Mouse (Mus musculus) spleen, adult 2 months (tissue): Measurements from ENCODE around the gene Il11ra1. TPM values are rescaled to one million over a fixed set of nuclear protein-coding genes. Genes with fewer than 3 reads are reported as not detected.

Source experiments
- DNase-seq, 2 experiments: peaks; one replicate each; pipeline versions ENCODE4 v3.0.0 to v3.0.0-alpha.2; 2012 to 2021; ENCODE audit warnings: low spot score in 2 of 2, low read depth in 1 of 2
- H3K27ac ChIP-seq: fragments of 200-500 bp; 2 replicates; pipeline ENCODE4 v1.5.1; 2012; ENCODE audit warnings: low read length, inconsistent platforms; ENCODE audit not compliant: insufficient read depth
- H3K27me3 ChIP-seq: fragments of 200-500 bp; 2 replicates; pipeline ENCODE4 v1.6.1; 2012; ENCODE audit warnings: mild to moderate bottlenecking, moderate library complexity, low read length, inconsistent platforms; ENCODE audit not compliant: control insufficient read depth, insufficient read depth
- H3K36me3 ChIP-seq: fragments of 200-500 bp; 2 replicates; pipeline ENCODE4 v1.6.1; 2012; ENCODE audit warnings: mild to moderate bottlenecking, low read length, inconsistent platforms; ENCODE audit not compliant: control insufficient read depth, insufficient read depth
- H3K4me1 ChIP-seq: fragments of 200-500 bp; 2 replicates; pipeline ENCODE4 v1.6.1; 2011; ENCODE audit warnings: inconsistent platforms; ENCODE audit not compliant: control insufficient read depth, insufficient read depth, insufficient read length
- H3K4me3 ChIP-seq: fragments of 200-500 bp; 2 replicates; pipeline ENCODE4 v1.5.1; 2011; ENCODE audit warnings: mild to moderate bottlenecking, inconsistent platforms; ENCODE audit not compliant: insufficient read depth, insufficient read length; ENCODE audit errors: extremely low read depth
- CTCF ChIP-seq: fragments of 200-500 bp; IDR thresholded peaks from 2 replicates; pipeline ENCODE4 v1.5.1; 2011; ENCODE audit warnings: mild to moderate bottlenecking, inconsistent platforms; ENCODE audit not compliant: insufficient read depth, insufficient read length, insufficient replicate concordance; ENCODE audit errors: extremely low read depth
- POLR2A ChIP-seq: fragments of 200-500 bp; IDR thresholded peaks from 2 replicates; pipeline ENCODE4 v1.6.1; 2011; ENCODE audit warnings: low read depth, low read length, inconsistent platforms
- WGBS: fragments of 180-500 bp; shearing (Covaris S2); methylation state at CpG from one replicate; pipeline ENCODE4 v1.1.7; 2018; 5-methylcytosine and 5-hydroxymethylcytosine counted together
- polyA plus RNA-seq: library from polyadenylated mRNA; depleted of rRNA; stranded (reverse); fragments of >200 nt; gene quantifications from 2 replicates; pipeline ENCODE4 v1.2.3, GENCODE M21; 2012

Gene Il11ra1
- polyA plus RNA-seq, 1 experiment: 52.1 TPM

DNA sequence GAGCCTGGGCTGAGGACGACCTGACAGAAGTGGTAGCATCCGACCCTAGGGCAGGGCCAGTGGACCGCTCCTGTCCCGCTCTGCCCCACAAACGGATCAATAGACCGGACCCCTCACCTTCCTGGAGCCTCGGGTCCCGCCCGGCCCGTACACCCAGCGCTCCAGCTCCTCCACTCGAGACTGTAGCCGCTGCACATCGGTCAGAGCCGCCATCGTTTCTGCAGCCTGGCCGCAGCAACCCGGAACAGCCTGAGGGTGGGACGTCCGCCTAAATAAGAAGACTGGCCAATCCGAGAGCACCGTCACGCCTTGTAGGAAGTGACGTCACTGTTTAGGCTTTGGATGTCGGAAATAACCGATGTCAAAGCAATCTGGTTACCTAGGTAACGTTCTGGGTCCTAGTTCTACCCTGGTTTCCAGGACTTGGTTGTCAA is 23.1 kb downstream of the Il11ra1 start, which contains the start of gene Dctn3:
Gene Dctn3, minus strand, starts transcription at position 253 of the 434 bp plus-strand sequence.
- Histone ChIP-seq H3K4me1 (peaks cover 7% of the 10 kb centered on the region; the same call in 1 of the 2 replicates), H3K27ac (no peak within 1 kb of the TSS), H3K27me3 (peaks cover 15% of the 10 kb centered on the region), H3K36me3 (peaks cover 12% of the 10 kb centered on the region), H3K4me3 (peak within 1 kb of the TSS; percentile 93)
- DNase-seq: peak; percentile 79 to 93
- TF ChIP-seq CTCF: no peak
- peak; percentile 78 for TF ChIP-seq POLR2A
- under 1% methylated on average over 27 of the region's 27 CpGs for WGBS

DNA sequence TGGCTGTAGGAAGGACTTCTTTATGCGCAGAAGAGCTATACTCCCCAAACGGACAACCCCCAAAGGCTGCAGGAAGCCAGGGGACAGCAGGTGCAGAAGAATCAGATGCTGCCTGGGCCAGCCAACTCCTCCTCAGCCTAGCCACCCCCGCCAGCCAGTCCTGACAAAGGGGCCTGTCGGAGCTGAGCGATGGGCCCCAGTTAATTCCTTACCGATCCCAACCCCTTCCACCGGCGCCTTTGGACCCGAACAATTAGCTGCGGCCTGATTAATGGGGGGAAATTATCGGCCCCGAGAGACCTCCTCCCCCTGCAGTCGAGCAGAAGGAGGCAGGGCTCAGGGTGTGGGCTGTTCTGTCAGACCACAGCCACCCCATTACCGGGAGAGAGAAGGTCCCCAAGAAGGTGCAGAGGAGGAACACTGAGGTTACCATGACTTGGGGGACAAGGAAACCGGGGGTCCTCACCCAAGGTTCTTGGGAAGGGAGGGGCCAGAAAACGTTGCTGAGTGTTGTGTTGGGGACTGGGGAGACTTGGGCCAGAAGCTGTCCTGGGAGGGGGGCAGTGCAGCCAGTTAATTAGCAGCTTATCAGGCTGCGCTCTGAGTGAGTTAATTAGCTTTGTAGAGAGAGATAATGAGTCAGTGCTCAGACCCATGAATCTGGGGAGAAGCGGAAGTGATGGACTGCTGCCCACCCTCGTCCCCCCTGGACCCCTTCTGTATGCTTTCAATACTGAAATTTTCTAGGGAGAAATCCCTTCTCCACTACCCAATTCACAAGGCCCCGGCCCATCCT is 27.2 kb downstream of the Il11ra1 start:
- no peak overlapping the region for H3K27ac ChIP-seq
- no peak for TF ChIP-seq POLR2A
- H3K27me3 ChIP-seq: peaks cover 28% of the 10 kb centered on the region
- peaks cover 7% of the 10 kb centered on the region for H3K4me1 ChIP-seq
- WGBS: 26% methylated on average over 20 of the region's 20 CpGs
- H3K36me3 ChIP-seq: no peaks in the 10 kb centered on the region
- DNase-seq: no peak
- H3K4me3 ChIP-seq: no peak overlapping the region

DNA sequence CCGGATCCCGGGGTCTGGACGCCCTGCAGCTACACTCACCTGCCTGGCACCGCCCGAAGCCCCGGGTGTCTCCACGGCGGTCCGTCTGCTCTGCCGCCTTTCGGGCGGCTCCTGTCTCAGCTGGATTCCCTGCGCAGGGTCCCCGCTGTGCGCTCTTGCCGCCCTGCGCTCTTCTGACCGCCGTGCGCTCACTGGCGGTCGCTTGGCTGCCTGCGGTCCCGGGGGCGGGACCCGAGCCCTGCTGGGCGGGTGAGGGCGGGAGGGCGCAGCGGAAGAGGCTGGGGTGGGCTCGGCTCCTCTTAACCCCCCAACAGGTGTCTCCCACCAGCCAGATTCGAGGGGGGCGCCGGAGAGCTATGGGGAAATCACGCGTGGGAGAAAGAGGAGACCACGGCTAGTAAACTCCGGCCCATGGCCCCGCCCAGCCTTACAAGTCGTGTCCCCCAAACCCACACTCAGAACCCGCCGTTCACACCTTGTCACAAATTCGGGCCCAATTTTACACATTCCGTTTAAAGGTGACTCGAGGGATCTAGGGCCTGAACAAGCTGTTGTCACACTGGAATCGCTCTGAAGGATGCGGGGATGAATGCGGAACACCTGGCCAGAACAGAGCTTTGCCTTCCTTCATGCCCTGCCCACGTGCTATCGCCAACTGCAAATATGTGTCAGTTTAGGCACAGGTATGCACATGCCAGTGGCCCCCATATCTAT is 31.4 kb downstream of the Il11ra1 start, which contains the start of gene Arid3c:
Gene Arid3c, minus strand, starts transcription at position 91 of the 714 bp plus-strand sequence.
- Histone ChIP-seq H3K27ac (no peak within 1 kb of the TSS), H3K4me3 (peak within 1 kb of the TSS; percentile 26; the same call in 1 of the 2 replicates), H3K27me3 (peaks cover 17% of the 10 kb centered on the region)

GRCm38 (mm10) chr4:41737602-41738255 is 37.9 kb downstream of the Il11ra1 start:
- peak; percentile 59 to 76 for DNase-seq
- Histone ChIP-seq H3K36me3 (peaks cover 4% of the 10 kb centered on the region; the same call in 1 of the 2 replicates), H3K27ac (no peak overlapping the region), H3K4me3 (no peak overlapping the region), H3K27me3 (no peaks in the 10 kb centered on the region), H3K4me1 (peaks cover 7% of the 10 kb centered on the region; the same call in 1 of the 2 replicates)
- WGBS: 35% methylated on average over 8 of the region's 8 CpGs
- TF ChIP-seq CTCF (peak; percentile 85; the same call in 1 of the 2 replicates), POLR2A (no peak)

More for the DNA sequence above, 31.4 kb downstream of the Il11ra1 start, which contains the start of gene Arid3c:
- 2% methylated on average over 50 of the region's 50 CpGs for WGBS
- TF ChIP-seq CTCF (no peak), POLR2A (no peak)
- H3K4me1 ChIP-seq: peaks cover 4% of the 10 kb centered on the region; the same call in 1 of the 2 replicates
- DNase-seq: no peak
- H3K36me3 ChIP-seq: no peaks in the 10 kb centered on the region

DNA sequence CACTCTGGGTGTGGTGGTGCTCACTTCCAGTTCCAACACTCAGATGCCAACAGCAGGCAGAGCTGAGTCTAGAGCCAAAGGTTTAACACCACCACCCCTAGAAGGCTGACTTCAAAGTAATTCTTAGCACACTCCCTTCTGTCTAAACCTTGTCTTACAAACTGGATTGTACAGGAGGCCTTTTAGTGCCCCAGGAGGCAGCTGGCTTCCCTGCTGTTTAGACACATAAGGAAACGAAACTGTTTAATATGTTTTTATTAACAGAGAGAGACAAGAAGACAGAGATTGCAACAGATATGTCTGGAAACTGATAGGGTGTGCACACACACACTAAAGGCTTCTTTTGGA is 38.4 kb downstream of the Il11ra1 start:
- WGBS: 70% methylated on average over 1 of the region's 1 CpGs
- H3K27me3 ChIP-seq: no peaks in the 10 kb centered on the region
- H3K4me3 ChIP-seq: no peak overlapping the region
- no peak for DNase-seq
- peaks cover 4% of the 10 kb centered on the region; the same call in 1 of the 2 replicates for H3K36me3 ChIP-seq
- peaks cover 7% of the 10 kb centered on the region; the same call in 1 of the 2 replicates for H3K4me1 ChIP-seq
- TF ChIP-seq CTCF (no peak), POLR2A (no peak)
- H3K27ac ChIP-seq: no peak overlapping the region

- no peak for DNase-seq
- Histone ChIP-seq H3K27me3 (no peaks in the 10 kb centered on the region), H3K4me1 (peaks cover 7% of the 10 kb centered on the region; the same call in 1 of the 2 replicates), H3K27ac (no peak overlapping the region), H3K4me3 (no peak overlapping the region), H3K36me3 (peaks cover 4% of the 10 kb centered on the region; the same call in 1 of the 2 replicates)
- TF ChIP-seq POLR2A (no peak), CTCF (no peak)
- 97% methylated on average over 13 of the region's 13 CpGs for WGBS
Observed at GRCm38 (mm10) chr4:41739260-41739659, 39.5 kb downstream of the Il11ra1 start.
